Mouse (Mus musculus): ENCODE measurements around the gene Flt3l.
A peak's percentile ranks its signal among the peaks of the same experiment; 100 is the strongest.
"Not testable (repeated sequence)": the region's sequence is repeated elsewhere in the genome, so short reads cannot be mapped to it uniquely, and the experiment has no call there.

Flt3l gene

GRCm38 (mm10) chr7:45162996-45163615 is 26.9 kb upstream of the Flt3l start:
- DNase-seq (ENCODE audit: low spot score in 2 of 2), result no peak

GRCm38 (mm10) chr7:45162551-45162950 is 26.3 kb upstream of the Flt3l start:
- DNase-seq (ENCODE audit: low spot score in 2 of 2), result no peak

- DNase-seq (ENCODE audit: low spot score in 2 of 2), result peak; percentile 89 to 90
Observed at GRCm38 (mm10) chr7:45161612-45162473, 25.6 kb upstream of the Flt3l start.

- DNase-seq (ENCODE audit: low spot score in 2 of 2), result no peak
Observed at GRCm38 (mm10) chr7:45160866-45161265, 24.6 kb upstream of the Flt3l start.

GRCm38 (mm10) chr7:45160316-45160800 is 24.1 kb upstream of the Flt3l start:
- DNase-seq (ENCODE audit: low spot score in 2 of 2), result no peak

- no peak for DNase-seq (ENCODE audit: low spot score in 2 of 2)
Observed at GRCm38 (mm10) chr7:45158991-45159390, 22.8 kb upstream of the Flt3l start.

GRCm38 (mm10) chr7:45157459-45157858 is 21.2 kb upstream of the Flt3l start:
- no peak for DNase-seq (ENCODE audit: low spot score in 2 of 2)

GRCm38 (mm10) chr7:45156206-45156605 is 20.0 kb upstream of the Flt3l start:
- DNase-seq (ENCODE audit: low spot score in 2 of 2), result no peak

- DNase-seq (ENCODE audit: low spot score in 2 of 2), result no peak
Observed at GRCm38 (mm10) chr7:45155590-45155989, 19.4 kb upstream of the Flt3l start.

- DNase-seq (ENCODE audit: low spot score in 2 of 2), result no peak
Observed at GRCm38 (mm10) chr7:45154993-45155514, 18.8 kb upstream of the Flt3l start.

GRCm38 (mm10) chr7:45154096-45154992 is 18.1 kb upstream of the Flt3l start, which contains the start of the genes Pih1d1 and Aldh16a1:
Gene Pih1d1, plus strand, starts transcription at chr7:45154303.
Gene Aldh16a1, minus strand, starts transcription at chr7:45154584.
- peak; percentile 93 to 97 for DNase-seq (ENCODE audit: low spot score in 2 of 2)

- DNase-seq (ENCODE audit: low spot score in 2 of 2), result no peak
Observed at GRCm38 (mm10) chr7:45153586-45153985, 17.4 kb upstream of the Flt3l start.

- DNase-seq (ENCODE audit: low spot score in 2 of 2), result not testable (repeated sequence)
Observed at GRCm38 (mm10) chr7:45153052-45153451, 16.8 kb upstream of the Flt3l start.

- DNase-seq (ENCODE audit: low spot score in 2 of 2), result no peak
Observed at GRCm38 (mm10) chr7:45151303-45151702, 15.1 kb upstream of the Flt3l start.

GRCm38 (mm10) chr7:45150321-45150720 is 14.1 kb upstream of the Flt3l start:
- no peak for DNase-seq (ENCODE audit: low spot score in 2 of 2)

- no peak for DNase-seq (ENCODE audit: low spot score in 2 of 2)
Observed at GRCm38 (mm10) chr7:45149545-45149944, 13.3 kb upstream of the Flt3l start.

GRCm38 (mm10) chr7:45148534-45149098 is 12.4 kb upstream of the Flt3l start:
- no peak for DNase-seq (ENCODE audit: low spot score in 2 of 2)

GRCm38 (mm10) chr7:45147899-45148298 is 11.7 kb upstream of the Flt3l start:
- no peak for DNase-seq (ENCODE audit: low spot score in 2 of 2)

GRCm38 (mm10) chr7:45147267-45147666 is 11.0 kb upstream of the Flt3l start:
- DNase-seq (ENCODE audit: low spot score in 2 of 2), result no peak

GRCm38 (mm10) chr7:45145460-45145859 is 9.2 kb upstream of the Flt3l start:
- DNase-seq (ENCODE audit: low spot score in 2 of 2), result no peak

Measured in frontal cortex, postnatal 14 days (tissue).